Mouse (Mus musculus) megakaryocyte, embryonic 14.5 days (primary cell): ENCODE results near the gene Gm7324. TPM values are rescaled to one million over a fixed set of nuclear protein-coding genes. Genes with fewer than 3 reads are reported as not detected.
"Not testable (repeated sequence)": the region's sequence is repeated elsewhere in the genome, so short reads cannot be mapped to it uniquely, and the experiment has no call there.

Source experiments
- H3K27me3 ChIP-seq: replicated peaks from 2 replicates; pipeline ENCODE3; 2012; ENCODE audit warnings: inconsistent platforms
- H3K36me3 ChIP-seq: replicated peaks from 2 replicates; pipeline ENCODE3; 2012; ENCODE audit warnings: low read length, inconsistent platforms, mixed read lengths
- H3K4me1 ChIP-seq: 2 replicates; pipeline ENCODE4 v1.6.1; 2012; ENCODE audit warnings: inconsistent platforms
- H3K4me3 ChIP-seq: replicated peaks from 2 replicates; pipeline ENCODE3; 2012; ENCODE audit warnings: moderate library complexity, mild to moderate bottlenecking, inconsistent platforms
- H3K9me3 ChIP-seq: 2 replicates; pipeline ENCODE4 v1.6.1; 2012; ENCODE audit warnings: inconsistent platforms
- polyA plus RNA-seq: library from polyadenylated mRNA; stranded (reverse); fragments of >175 nt; gene quantifications from 2 replicates; pipeline ENCODE4 v1.2.3, GENCODE M21; 2012; ENCODE audit warnings: low replicate concordance; ENCODE audit not compliant: insufficient read depth

Gene Gm7324
- 0.16 TPM in 1 of 2 replicates, not detected in the other for polyA plus RNA-seq

DNA sequence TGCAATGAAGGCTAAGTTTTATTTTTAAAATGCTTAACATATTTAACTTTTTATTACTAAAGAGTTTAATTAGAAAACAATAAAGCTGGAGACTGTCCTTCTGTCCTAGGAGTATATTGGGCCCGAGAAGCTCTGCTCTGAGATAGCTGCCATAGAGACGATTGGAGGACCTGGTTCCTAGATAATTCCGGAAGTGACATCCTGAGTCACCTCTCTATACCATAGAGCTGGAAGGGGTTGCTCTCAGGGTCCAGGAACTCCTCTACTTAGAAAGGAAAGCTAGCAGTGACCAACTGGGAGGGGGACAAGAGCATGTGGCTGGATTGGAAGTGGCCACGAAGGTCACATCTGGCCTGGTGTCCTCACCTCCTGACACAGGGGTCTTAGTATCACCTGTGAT lies at the start of gene Gm7324:
Gene Gm7324, plus strand, starts transcription at position 208 of the 400 bp plus-strand sequence.
- H3K4me1 ChIP-seq, H3K27me3 ChIP-seq, H3K36me3 ChIP-seq, H3K9me3 ChIP-seq, H3K4me3 ChIP-seq: not testable (repeated sequence)

DNA sequence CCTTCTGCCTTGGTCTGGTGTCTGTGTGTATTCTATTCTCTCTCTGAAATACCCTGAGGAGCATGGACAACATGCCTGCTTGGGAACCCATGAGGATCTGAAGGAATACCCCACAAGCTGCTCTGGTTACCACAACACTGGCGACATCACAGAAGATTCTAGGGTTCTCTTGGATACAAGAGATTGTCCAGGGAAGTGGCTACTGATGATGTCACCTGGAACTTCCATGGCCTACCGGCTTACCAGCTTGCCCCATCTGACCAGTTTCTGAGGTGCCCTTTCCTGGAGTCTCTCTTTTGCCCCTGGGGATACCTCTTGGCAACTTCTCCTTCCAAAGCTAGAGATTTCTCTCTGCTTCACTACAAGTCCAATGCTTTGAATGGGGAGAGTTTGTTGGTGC lies 20.5 kb upstream of the Gm7324 start, which contains the start of gene Gm8165:
Gene Gm8165, minus strand, starts transcription at position 101 of the 400 bp plus-strand sequence.
- not testable (repeated sequence) for H3K27me3 ChIP-seq, H3K4me3 ChIP-seq, H3K9me3 ChIP-seq, H3K36me3 ChIP-seq, H3K4me1 ChIP-seq

DNA sequence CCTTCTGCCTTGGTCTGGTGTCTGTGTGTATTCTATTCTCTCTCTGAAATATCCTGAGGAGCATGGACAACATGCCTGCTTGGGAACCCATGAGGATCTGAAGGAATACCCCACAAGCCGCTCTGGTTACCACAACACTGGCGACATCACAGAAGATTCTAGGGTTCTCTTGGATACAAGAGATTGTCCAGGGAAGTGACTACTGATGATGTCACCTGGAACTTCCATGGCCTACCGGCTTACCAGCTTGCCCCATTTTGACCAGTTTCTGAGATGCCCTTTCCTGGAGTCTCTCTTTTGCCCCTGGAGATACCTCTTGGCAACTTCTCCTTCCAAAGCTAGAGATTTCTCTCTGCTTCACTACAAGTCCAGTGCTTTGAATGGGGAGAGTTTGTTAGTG lies 29.8 kb downstream of the Gm7324 start, which contains the start of gene Gm16506:
Gene Gm16506, minus strand, starts transcription at position 101 of the 400 bp plus-strand sequence.
- H3K4me3 ChIP-seq, H3K27me3 ChIP-seq, H3K4me1 ChIP-seq, H3K9me3 ChIP-seq, H3K36me3 ChIP-seq: not testable (repeated sequence)

DNA sequence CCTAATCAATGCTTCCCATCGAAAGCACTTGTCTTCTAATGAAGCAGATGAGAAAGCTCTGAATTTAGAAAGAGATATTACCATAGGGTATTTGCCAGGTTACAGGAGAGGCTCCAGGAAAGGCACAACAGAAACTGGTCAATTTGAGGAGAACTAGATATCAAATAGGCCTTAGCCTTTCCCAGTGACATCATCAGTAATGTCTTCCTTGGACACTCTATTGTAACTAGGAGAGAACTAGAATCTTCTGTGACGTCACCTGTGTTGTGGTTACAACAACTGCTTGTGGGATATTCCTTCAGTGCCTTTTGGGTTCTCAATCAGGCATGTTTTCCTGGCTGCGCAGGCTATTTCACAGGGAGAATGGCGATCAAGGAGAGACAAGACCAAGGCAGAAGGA lies 49.9 kb downstream of the Gm7324 start, which contains the start of gene Gm6526:
Gene Gm6526, plus strand, starts transcription at position 301 of the 400 bp plus-strand sequence.
- not testable (repeated sequence) for H3K9me3 ChIP-seq, H3K27me3 ChIP-seq, H3K4me3 ChIP-seq, H3K36me3 ChIP-seq, H3K4me1 ChIP-seq

Other genes with a start within 250 kb of the Gm7324 start
- gene Gm5799, start 154.3 kb upstream of the Gm7324 start, polyA plus RNA-seq = not detected in 2 replicates
- not detected in 2 replicates for gene Gm17654, start 118.7 kb upstream of the Gm7324 start, polyA plus RNA-seq
- not detected in 2 replicates for gene Gm10375, start 89.8 kb upstream of the Gm7324 start, polyA plus RNA-seq
- not detected in 2 replicates for gene Gm8165, start 20.6 kb upstream of the Gm7324 start, polyA plus RNA-seq
- gene Gm16506, start 29.7 kb downstream of the Gm7324 start, polyA plus RNA-seq = not detected in 2 replicates
- gene Gm6526, start 50.0 kb downstream of the Gm7324 start, polyA plus RNA-seq = not detected in 2 replicates
- not detected in 2 replicates for gene Gm8180, start 86.9 kb downstream of the Gm7324 start, polyA plus RNA-seq
- gene Ear1, start 177.7 kb downstream of the Gm7324 start, polyA plus RNA-seq = not detected in 2 replicates
- gene Ear10, start 225.7 kb downstream of the Gm7324 start, polyA plus RNA-seq = not detected in 2 replicates
- not detected in 2 replicates for gene Gm8113, start 227.6 kb downstream of the Gm7324 start, polyA plus RNA-seq